Mouse (Mus musculus): ENCODE measurements around the gene Tceal9. TPM values are rescaled to one million over a fixed set of nuclear protein-coding genes. Genes with fewer than 3 reads are reported as not detected.
"Not testable (repeated sequence)": the region's sequence is repeated elsewhere in the genome, so short reads cannot be mapped to it uniquely, and the experiment has no call there.

Gene Tceal9
- polyA plus RNA-seq (2015; fragmentation: Nextera tagmentation; extraction: Ambion mirVana) = 477 and 518 TPM in 2 replicates

DNA sequence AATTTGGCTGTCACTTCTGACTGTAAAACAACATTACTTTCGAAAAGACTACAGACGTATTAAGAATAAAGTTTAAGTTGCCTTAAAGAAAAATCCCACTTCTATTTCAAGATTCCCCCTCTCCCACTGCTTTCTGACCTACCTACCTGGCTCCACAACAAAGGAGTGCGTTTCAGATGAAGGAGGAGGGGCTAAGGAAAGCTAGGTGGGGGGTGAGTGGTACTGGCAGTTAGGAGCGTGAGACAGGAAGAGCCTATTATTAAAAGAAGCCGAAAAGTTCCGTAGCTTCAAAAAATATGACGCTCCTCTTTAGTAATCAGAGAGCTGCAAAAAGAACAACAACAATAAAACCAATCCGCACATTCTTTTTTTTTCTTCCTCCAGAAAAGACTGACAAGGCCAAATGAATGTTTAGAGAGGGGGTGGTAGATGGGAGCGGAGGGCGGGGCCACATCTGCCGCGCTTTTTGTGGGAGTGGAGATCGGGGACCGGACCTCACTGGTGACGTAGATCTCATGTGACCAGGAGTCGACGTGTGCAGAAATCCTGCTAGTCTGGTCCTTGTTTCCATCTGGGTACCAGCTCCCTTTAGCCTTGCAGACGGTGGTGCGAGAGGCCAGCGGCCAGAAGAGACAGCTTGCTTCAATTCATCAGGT is at the start of gene Tceal9:
Gene Tceal9, plus strand, starts transcription at position 506 of the 656 bp plus-strand sequence.
- H3K4me3 ChIP-seq (replicated peaks) = peak within 1 kb of the TSS; percentile 61
- H3K9ac ChIP-seq = peak within 1 kb of the TSS; percentile 56
- peaks cover 5% of the 10 kb centered on the region; the same call in 1 of the 2 replicates for H3K27me3 ChIP-seq
- H3K4me2 ChIP-seq = peak within 1 kb of the TSS; percentile 51
- ATAC-seq (replicated peaks; ENCODE audit: low FRiP score) = peak; percentile 95
- H3K36me3 ChIP-seq = peaks cover 11% of the 10 kb centered on the region; the same call in 1 of the 2 replicates
- 29% methylated on average over 20 of the region's 20 CpGs for WGBS
- H3K4me1 ChIP-seq = no peaks in the 10 kb centered on the region
- H3K9me3 ChIP-seq (replicated peaks) = no peaks in the 10 kb centered on the region
- H3K27ac ChIP-seq = peak within 1 kb of the TSS; percentile 88

DNA sequence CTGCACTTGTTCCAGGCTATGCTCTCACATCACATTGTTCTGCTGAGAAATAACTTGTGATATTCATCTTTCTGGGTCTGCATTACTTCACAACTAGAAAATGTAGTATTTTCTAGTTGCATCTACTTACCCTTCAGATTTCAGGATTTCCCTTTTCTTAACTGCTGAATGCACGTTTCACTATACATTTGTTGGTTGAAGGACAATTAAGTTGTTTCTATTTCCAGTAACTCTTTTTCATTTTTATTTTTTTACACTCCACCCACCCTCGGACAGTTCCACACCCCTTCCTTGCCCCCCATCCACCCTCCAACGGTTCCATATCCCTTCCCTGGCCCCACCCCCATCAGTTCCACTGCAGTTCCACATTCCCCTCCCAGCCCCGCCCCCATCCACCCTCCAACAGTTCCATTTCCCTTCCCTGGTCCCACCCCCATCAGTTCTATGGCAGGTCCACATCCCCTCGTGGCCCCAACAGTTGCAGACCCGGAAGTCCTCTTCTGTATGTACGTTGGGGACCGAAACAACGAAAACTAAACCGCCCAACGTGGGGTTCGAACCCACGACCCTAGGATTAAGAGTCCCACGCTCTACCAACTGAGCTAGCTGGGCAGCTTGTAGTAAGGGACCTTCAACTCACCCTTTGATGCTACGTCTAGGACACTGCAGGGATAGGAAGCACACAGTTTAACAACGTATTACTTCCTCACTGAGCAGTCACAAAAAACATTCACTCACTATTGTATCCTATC is 49.5 kb upstream of the Tceal9 start:
- ATAC-seq (replicated peaks; ENCODE audit: low FRiP score) = no peak
- no peak overlapping the region for H3K4me3 ChIP-seq (replicated peaks)
- H3K4me2 ChIP-seq = no peak overlapping the region
- H3K27me3 ChIP-seq = peaks cover 31% of the 10 kb centered on the region
- no peak overlapping the region for H3K9ac ChIP-seq
- H3K9me3 ChIP-seq (replicated peaks) = no peaks in the 10 kb centered on the region
- WGBS = 80% methylated on average over 16 of the region's 16 CpGs
- no peaks in the 10 kb centered on the region for H3K36me3 ChIP-seq
- no peaks in the 10 kb centered on the region for H3K4me1 ChIP-seq
- H3K27ac ChIP-seq = no peak overlapping the region

DNA sequence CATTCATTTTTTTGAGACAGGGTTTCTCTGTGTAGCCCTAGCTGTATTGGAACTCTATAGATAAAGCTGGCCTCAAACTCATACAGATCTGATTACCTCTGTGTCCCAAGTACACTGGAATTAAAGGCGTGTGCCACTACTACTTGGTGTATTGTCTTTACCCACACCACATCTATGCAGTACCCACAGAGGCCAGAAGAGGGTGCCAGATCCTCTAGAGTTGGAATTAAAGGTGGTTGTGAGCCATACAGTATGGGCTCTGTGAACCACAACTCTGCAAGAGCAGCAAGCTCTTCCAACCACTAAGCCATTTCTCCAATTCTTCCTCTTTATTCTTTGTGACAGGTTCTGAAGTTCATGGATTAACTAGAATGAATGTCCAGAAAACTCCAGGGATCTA is 48.0 kb upstream of the Tceal9 start:
- H3K27ac ChIP-seq = no peak overlapping the region
- WGBS = 67% methylated on average over 1 of the region's 1 CpGs
- no peaks in the 10 kb centered on the region for H3K4me1 ChIP-seq
- no peak overlapping the region for H3K4me3 ChIP-seq (replicated peaks)
- no peak overlapping the region for H3K9ac ChIP-seq
- H3K36me3 ChIP-seq = no peaks in the 10 kb centered on the region
- peaks cover 36% of the 10 kb centered on the region for H3K27me3 ChIP-seq
- H3K4me2 ChIP-seq = no peak overlapping the region
- no peak for ATAC-seq (replicated peaks; ENCODE audit: low FRiP score)
- H3K9me3 ChIP-seq (replicated peaks) = no peaks in the 10 kb centered on the region

DNA sequence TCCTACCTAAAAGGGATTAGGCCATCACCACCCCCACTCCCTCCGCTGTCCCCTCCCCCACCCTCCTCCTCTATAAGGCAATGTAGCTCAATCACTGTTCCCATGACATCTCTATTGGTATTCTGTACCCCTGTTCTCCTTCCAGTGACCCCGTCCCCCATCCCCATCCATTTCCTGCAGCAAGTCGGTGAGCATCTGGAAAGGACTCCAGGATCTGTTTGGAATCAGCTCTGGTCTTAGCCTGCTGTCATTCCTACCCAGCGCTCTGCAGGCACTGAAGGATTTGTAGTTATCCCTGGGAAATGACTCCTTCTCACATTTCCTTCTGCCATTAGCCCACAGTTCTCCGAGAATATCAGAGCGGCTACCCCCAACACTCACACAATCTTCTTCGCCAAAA is 41.6 kb upstream of the Tceal9 start:
- H3K27me3 ChIP-seq = peaks cover 39% of the 10 kb centered on the region
- peak overlapping the region; percentile 57 for H3K4me2 ChIP-seq
- no peaks in the 10 kb centered on the region for H3K36me3 ChIP-seq
- ATAC-seq (replicated peaks; ENCODE audit: low FRiP score) = no peak
- H3K27ac ChIP-seq = no peak overlapping the region
- H3K4me3 ChIP-seq (replicated peaks) = peak overlapping the region; percentile 42
- no peaks in the 10 kb centered on the region for H3K9me3 ChIP-seq (replicated peaks)
- no peak overlapping the region for H3K9ac ChIP-seq
- H3K4me1 ChIP-seq = no peaks in the 10 kb centered on the region; the same call in 1 of the 2 replicates
- WGBS = 26% methylated on average over 7 of the region's 7 CpGs

DNA sequence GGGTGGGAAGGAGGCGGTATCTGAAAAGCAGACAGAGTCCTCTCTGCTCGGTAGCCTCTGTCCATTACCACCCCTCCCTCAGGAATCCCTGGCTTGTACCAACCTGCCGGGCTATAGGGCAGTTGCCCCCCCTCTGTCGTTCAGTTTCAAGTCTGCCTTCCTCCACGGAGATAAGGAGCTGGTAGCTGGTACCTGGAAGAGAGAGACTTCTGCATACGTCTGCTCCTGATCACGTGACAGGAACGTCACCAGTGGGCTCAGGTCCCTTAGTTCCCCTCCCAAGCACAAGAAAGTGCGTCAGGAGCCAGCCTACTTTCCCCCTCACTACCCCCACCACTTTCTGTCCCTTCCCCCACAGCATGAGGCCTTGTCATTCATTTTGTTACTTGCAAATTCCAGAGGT is 41.2 kb upstream of the Tceal9 start, which contains the start of gene Tceal5:
Gene Tceal5, minus strand, starts transcription at position 213 of the 403 bp plus-strand sequence.
- Histone ChIP-seq H3K27ac (no peak within 1 kb of the TSS), H3K4me1 (no peaks in the 10 kb centered on the region; the same call in 1 of the 2 replicates), H3K4me3 (replicated peaks) (peak within 1 kb of the TSS; percentile 42), H3K9ac (no peak within 1 kb of the TSS), H3K36me3 (no peaks in the 10 kb centered on the region), H3K27me3 (peaks cover 38% of the 10 kb centered on the region), H3K9me3 (replicated peaks) (no peaks in the 10 kb centered on the region), H3K4me2 (peak within 1 kb of the TSS; percentile 57)
- ATAC-seq (replicated peaks; ENCODE audit: low FRiP score) = peak; percentile 58; the same call in 1 of the 2 replicates
- 25% methylated on average over 9 of the region's 9 CpGs for WGBS

DNA sequence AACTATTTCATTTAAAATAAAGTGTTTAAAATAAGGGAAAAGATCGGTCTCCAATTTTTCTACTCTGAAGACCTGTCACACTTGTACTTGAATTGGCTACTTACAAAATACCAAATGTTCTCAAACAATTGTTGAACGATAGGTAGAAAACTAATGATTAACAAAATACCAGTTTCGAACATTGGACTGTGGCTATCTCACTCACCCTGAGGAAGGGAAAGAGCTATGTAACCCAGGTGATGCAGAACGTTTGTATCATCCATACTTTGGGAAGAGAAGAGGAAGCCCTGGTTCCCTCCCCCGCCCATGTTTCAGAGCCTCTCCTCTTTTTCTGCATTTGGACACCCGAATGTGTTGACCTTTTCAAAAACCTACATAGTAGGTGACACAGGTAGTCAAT is 40.5 kb upstream of the Tceal9 start:
- Histone ChIP-seq H3K36me3 (no peaks in the 10 kb centered on the region), H3K4me2 (no peak overlapping the region), H3K4me1 (no peaks in the 10 kb centered on the region; the same call in 1 of the 2 replicates), H3K27me3 (peaks cover 32% of the 10 kb centered on the region), H3K27ac (no peak overlapping the region), H3K9me3 (replicated peaks) (no peaks in the 10 kb centered on the region), H3K4me3 (replicated peaks) (no peak overlapping the region), H3K9ac (no peak overlapping the region)
- 86% methylated on average over 6 of the region's 6 CpGs for WGBS
- ATAC-seq (replicated peaks; ENCODE audit: low FRiP score) = no peak

DNA sequence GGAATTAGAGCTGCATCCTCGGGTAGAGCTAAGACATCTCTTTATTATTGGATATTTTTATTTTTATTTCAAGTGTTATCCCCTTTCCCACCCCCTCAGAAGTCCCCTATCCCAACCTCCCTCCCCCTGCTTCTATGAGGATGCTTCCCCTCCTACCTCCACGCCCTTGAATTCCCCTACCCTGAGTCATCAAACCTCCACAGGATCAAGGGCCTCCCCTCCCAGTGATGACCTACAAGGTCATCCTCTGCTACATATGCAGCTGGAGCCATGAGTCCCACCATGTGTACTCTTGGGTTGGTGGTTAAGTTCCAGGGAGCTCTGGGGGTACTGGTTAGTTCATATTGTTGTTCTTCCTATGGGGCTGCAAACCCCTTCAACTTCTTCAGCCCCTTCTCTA is 31.5 kb upstream of the Tceal9 start:
- no peak overlapping the region for H3K9ac ChIP-seq
- no peak overlapping the region for H3K4me3 ChIP-seq (replicated peaks)
- no peaks in the 10 kb centered on the region for H3K9me3 ChIP-seq (replicated peaks)
- H3K36me3 ChIP-seq = no peaks in the 10 kb centered on the region
- no peak overlapping the region for H3K27ac ChIP-seq
- 72% methylated on average over 2 of the region's 2 CpGs for WGBS
- no peaks in the 10 kb centered on the region for H3K4me1 ChIP-seq
- peaks cover 17% of the 10 kb centered on the region for H3K27me3 ChIP-seq
- ATAC-seq (replicated peaks; ENCODE audit: low FRiP score) = no peak
- no peak overlapping the region for H3K4me2 ChIP-seq

DNA sequence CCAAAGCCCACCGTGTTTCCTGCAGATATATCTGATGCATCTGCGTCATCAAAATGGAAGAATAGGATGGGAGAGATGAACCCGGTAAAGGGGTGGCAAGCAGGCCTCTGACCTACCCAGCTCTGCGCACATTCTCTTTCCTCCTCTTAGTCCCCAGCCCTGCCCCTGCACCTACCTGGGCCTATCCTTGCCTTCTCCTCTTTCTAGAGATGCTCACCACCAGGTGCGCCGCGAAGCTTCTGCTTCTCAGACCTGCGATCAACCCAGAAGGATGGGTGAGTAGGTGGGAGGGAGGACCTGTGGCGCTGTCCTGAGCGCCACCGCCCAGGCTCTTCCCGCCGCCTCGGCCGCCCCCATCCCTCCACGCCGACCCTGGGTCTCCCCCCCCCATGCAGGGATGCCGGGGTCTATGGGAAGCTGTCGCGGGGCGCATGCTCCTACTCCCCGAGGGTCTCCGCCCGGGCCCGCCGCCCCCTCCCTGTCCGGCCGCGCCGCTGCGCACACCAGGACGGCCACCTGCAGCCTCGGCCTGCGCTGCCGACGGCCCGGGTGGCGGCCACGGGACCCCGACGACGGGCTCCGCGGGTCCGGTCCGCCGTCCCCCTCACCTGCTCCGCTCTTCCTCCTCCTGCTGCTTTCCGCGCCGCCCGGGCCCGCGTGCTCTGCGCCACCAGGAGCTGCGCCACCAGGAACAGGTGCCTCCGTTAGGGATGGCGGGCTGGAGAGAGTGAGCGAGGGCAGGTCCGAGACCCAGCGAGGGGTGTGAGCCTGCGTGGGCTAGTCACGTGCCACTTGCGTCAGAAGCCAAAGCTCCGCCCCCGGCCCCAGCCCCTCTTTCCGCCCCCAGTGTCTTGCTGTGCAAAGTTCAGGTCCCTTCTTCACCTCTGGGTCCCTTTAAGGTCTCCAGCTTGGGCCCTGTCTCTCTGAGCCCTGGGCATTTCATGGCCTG is 29.9 kb upstream of the Tceal9 start, which contains the start of the genes Tceal7 and Bex1:
Gene Tceal7, plus strand, starts transcription at position 51 of the 949 bp plus-strand sequence.
Gene Bex1, minus strand, starts transcription at position 785 of the 949 bp plus-strand sequence.
- peak; percentile 95 for ATAC-seq (replicated peaks; ENCODE audit: low FRiP score)
- H3K4me3 ChIP-seq (replicated peaks) = peak within 1 kb of the TSS; percentile 43

DNA sequence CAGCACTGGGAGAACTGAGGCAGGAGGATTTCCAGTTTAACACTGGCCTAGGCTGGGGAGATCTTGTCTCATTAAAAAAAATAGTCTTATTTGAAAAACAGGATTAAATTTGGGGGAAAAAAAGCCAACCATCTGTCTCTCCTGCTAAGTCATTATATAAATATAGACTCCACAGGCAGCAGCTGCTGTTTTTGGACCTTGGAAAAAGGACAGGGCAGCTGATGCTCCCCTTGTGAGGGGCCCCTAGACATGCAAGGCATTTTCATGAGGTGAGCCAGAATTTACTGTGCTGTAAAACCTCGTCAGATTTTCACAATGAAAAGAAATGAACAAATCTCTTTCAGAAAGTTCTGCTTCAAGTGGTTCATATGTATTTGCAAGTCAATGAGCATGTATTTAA is 28.6 kb upstream of the Tceal9 start:
- Histone ChIP-seq H3K9me3 (replicated peaks) (no peaks in the 10 kb centered on the region), H3K4me3 (replicated peaks) (no peak overlapping the region), H3K4me1 (no peaks in the 10 kb centered on the region), H3K4me2 (no peak overlapping the region), H3K27me3 (peaks cover 30% of the 10 kb centered on the region), H3K9ac (no peak overlapping the region), H3K27ac (no peak overlapping the region), H3K36me3 (no peaks in the 10 kb centered on the region)
- ATAC-seq (replicated peaks; ENCODE audit: low FRiP score) = no peak
- 54% methylated on average over 1 of the region's 1 CpGs for WGBS

More for the DNA sequence above, 29.9 kb upstream of the Tceal9 start, which contains the start of the genes Tceal7 and Bex1:
- H3K9me3 ChIP-seq (replicated peaks); H3K36me3 ChIP-seq; H3K9ac ChIP-seq; H3K27ac ChIP-seq; H3K4me1 ChIP-seq: not testable (repeated sequence)
- H3K4me2 ChIP-seq = peak within 1 kb of the TSS; percentile 54
- 43% methylated on average over 11 of the region's 67 CpGs for WGBS
- H3K27me3 ChIP-seq = peaks cover 23% of the 10 kb centered on the region

DNA sequence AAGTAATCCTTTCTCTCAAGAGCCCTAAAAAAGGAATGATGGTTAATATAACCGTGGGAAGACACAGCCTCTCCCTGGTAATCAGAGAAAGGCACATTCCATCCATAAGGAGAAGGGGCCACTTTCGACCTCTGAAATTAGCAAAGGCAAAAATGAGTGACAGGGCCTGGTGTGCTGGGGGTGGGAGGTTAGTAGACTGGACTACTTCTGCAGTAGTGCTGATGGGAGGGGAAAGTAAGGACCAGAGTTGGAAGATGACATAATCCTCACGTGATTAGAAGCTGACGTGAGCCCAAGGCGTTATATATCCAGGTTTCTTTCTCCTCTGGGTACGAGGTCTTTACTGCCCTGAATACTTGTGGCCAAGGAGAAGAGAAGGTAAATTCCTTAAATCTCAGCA is 21.2 kb upstream of the Tceal9 start:
- no peak overlapping the region for H3K27ac ChIP-seq
- 74% methylated on average over 6 of the region's 6 CpGs for WGBS
- no peak overlapping the region for H3K9ac ChIP-seq
- H3K4me2 ChIP-seq = no peak overlapping the region
- no peak for ATAC-seq (replicated peaks; ENCODE audit: low FRiP score)
- no peak overlapping the region for H3K4me3 ChIP-seq (replicated peaks)
- H3K27me3 ChIP-seq = peaks cover 44% of the 10 kb centered on the region
- no peaks in the 10 kb centered on the region for H3K36me3 ChIP-seq
- no peaks in the 10 kb centered on the region for H3K4me1 ChIP-seq
- H3K9me3 ChIP-seq (replicated peaks) = no peaks in the 10 kb centered on the region

DNA sequence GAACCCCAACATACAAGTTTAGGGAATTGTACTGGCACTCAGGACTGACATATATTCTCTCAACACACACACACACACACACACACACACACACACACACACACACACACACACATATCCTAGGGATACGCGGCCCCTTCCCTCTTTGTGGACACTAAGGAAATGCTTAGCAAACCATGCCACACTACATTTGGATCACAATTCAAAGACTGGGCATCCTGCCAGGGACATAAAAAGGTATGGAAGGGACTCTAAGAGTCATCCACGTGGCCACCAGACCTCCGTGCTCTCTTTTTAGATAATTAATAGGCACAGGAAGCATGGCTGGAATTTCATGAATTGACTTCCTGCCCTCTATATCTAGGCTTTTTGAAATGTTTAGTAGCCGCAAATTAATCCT is 17.1 kb upstream of the Tceal9 start:
- H3K4me3 ChIP-seq (replicated peaks) = no peak overlapping the region
- H3K9ac ChIP-seq = no peak overlapping the region
- ATAC-seq (replicated peaks; ENCODE audit: low FRiP score) = no peak
- H3K27ac ChIP-seq = no peak overlapping the region
- no peaks in the 10 kb centered on the region for H3K36me3 ChIP-seq
- H3K9me3 ChIP-seq (replicated peaks) = no peaks in the 10 kb centered on the region
- 68% methylated on average over 5 of the region's 5 CpGs for WGBS
- no peak overlapping the region for H3K4me2 ChIP-seq
- peaks cover 39% of the 10 kb centered on the region for H3K27me3 ChIP-seq
- no peaks in the 10 kb centered on the region for H3K4me1 ChIP-seq
